Mouse (Mus musculus) kidney, postnatal 10 days (tissue): ENCODE data around the gene Lurap1l.
A peak's percentile ranks its signal among the peaks of the same experiment; 100 is the strongest.
"Not testable (repeated sequence)": the region's sequence is repeated elsewhere in the genome, so short reads cannot be mapped to it uniquely, and the experiment has no call there.

Experiments used
- DNase-seq: peaks from one replicate; pipeline ENCODE4 v3.0.0; 2021; ENCODE audit warnings: mixed read lengths

The Lurap1l gene

GRCm38 (mm10) chr4:80910481-80910870 lies at the start of gene Lurap1l:
Gene Lurap1l, plus strand, starts transcription at chr4:80910646.
- peak; percentile 75 for DNase-seq

DNA sequence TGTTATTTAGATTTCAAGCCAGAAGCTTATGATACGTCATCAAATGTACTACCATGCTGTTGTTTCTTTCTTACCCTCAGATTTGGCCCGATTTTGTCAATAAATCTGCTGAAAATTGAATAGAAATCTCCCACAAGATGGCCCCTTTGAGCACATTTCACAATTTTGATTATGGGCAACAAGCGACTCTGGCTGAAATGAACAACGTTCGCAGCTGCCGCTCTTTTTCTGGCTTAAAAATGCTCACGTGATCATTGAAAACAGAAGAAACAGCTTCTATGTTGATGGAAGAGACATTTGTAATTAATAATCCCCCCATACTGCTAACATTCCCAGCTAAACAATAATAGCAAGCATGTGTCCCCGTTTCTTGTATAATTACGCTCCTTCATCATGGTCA lies 47.5 kb upstream of the Lurap1l start:
- no peak for DNase-seq

GRCm38 (mm10) chr4:80863906-80864305 lies 46.5 kb upstream of the Lurap1l start:
- DNase-seq: no peak

GRCm38 (mm10) chr4:80864511-80864922 lies 45.9 kb upstream of the Lurap1l start:
- DNase-seq: peak; percentile 27

DNA sequence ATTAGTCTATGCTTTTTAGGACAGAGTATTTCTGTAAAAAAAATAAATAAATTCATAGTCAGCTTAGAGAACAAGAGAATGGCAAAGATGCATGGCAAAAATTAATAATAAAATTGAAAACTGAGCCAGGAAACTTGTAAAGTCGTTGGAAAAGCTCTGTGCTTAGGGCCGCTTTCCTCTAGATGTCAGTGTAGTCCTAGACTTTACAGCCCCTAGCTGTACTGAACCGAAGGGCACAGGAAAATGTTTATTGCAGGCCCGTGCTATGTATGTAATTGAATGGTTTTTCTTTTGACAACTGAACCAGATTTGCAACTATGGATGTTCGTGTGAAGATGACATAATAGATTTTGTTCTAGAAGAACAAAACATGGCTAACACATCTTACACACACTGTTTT lies 44.4 kb upstream of the Lurap1l start:
- peak; percentile 52 for DNase-seq

DNA sequence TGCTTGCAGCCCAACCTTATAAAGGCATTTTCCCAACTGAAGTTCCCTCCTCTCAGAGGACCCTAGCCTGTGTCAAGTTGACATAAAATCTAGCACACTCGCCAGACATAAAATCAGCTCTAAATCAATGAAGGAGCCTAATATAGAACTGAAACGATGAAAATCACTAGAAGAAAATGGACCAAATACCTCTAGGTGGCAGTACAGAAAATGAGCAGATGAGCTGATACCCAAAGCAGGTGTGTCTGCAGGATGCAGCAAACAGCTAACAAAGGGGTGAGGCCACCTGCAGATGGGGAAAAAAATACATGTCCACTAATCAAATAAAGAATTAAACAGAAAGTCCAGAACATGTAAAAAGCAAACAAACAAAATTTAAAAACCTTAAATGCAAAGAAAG lies 40.8 kb upstream of the Lurap1l start:
- no peak for DNase-seq

DNA sequence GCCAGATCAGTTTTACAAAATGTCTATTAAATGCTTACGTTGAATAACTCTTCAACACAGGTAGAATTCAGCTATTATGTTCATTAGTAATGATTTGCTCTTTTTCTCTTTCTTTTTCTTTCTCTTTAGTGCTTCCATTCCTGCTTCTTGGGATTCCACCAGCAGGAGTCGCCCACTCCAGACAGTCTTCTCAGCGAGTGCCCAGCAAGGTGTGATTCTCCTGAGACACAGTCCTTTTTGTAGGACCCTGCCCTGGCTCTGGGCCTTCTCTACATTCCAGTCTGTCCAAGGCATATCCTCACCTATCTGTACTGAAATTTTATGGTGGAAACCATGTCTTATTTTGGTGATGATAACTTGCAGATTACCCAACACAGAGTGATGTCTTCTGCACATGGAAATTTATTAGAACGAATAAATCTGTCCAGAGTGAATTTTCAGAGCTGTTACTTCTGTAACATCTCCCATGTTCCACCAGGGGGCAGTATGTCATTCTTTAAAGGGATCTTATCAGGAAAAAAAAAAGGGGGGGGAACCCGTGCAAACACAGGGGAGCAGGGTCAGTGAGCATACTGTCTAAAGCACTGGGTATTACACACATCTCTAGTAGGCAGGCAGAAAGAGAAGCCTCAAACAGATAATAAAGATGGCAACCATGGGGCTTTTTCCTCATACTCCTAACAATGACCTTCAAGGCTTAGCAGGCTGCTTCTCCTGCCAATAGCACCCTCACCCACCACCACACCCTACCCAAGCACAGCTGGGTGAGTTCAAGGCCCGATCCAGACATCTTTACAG lies 37.4 kb upstream of the Lurap1l start:
- peak; percentile 41 for DNase-seq

DNA sequence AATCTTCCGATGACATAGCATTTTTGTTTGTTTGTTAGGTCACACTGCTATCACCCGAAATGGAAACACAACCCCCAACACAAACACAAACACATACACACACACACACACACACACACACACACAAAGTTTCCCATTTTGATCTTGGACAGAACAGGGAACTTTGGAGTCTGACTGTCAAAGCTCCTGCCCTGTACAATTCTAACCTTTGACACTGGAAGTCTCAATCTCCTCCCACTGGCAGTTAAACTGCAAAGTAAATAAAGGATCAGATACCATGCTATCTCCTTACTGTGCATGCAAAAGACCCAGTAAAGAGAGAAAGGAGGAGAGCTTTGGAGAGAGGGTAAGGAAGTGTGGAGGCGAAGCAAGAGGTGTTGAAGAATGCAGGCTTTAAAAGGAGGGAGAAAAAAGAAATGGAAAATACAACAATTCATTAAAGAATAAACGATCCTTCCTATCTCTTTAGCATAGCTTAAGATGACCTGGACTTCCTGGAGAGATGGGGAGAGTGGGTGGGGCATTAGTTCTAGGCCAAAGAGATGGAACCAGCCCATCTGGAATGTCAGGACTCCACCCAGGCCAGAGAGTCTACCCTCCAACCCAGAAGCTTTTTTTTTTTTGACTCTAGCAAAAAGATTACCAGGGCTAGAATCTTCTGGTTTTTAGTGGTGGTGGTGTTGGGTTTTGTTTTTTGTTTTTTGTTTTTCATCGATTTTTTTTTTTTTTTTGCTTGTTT lies 36.2 kb upstream of the Lurap1l start:
- peak; percentile 20 for DNase-seq

GRCm38 (mm10) chr4:80875055-80875454 lies 35.4 kb upstream of the Lurap1l start:
- no peak for DNase-seq

- no peak for DNase-seq
Observed at GRCm38 (mm10) chr4:80881996-80882599, 28.3 kb upstream of the Lurap1l start.

DNA sequence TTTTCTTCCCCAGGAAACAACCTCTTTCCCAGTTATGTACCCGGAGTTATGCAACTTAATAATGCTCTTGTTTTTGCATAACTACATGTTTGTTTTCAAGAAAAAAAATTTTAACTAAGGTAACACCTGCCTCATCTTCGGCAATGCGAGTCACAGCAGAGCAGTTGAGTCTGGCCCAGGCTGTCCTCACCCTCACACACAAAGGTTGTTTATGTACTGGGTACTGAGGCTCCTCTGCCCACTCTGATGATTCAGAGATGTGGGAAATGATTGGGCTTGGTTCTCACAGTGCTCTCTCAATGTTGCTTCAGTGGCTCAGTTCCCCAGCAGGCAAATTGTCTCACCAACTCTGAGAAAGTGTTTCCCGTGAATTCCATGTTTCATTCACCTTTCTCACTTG lies 23.8 kb upstream of the Lurap1l start:
- no peak for DNase-seq

GRCm38 (mm10) chr4:80891004-80891403 lies 19.4 kb upstream of the Lurap1l start:
- DNase-seq: no peak

DNA sequence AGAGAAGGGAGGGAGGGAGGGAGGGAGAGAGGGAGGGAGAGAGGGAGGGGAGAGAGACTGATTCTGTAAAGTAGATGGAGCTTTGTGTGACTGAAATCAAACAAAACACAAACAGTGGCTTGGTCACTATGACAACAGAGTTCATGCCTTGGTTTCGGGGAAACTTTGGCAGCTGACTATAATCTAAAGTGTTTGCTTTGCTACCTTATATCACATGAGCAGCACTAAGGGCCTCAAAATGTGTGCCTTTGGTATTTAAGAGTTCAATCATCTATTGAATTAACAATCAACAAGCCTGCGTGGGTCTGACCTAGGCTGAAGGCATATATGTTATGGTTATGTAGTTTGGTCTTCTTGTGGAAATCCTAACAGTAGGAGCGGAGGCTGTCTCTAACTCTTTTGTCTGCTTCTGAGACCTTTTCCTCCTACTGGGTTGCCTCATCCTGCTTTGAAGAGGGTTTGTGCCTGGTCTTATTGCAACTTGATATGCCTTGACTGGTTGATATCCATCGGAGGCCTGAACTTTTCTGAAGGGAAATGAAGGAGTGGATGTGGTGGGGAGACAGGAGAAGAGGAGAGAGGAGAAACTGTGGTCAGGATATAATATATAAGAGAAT lies 15.1 kb upstream of the Lurap1l start:
- DNase-seq: no peak

- no peak for DNase-seq
Observed at GRCm38 (mm10) chr4:80906726-80907125, 3.7 kb upstream of the Lurap1l start.

DNA sequence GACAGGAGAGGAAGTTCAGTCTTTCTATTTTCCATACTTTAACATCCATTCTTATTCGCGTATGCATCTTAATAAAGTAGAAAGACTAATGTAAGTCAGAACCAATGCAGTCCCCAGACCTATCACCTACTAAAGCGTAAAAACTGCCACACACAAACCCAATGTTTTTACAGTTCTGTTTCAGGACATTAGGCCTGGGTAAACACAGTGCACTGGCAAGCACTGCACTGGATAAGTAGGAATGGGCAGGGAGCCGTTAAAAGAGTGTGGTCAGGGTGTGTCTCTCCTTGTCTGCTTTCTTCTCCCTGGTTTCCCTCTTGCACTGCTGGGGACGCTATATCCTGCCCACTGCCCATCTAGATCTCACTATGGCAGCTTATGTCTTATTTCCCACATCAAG lies 2.5 kb upstream of the Lurap1l start:
- DNase-seq: no peak

DNA sequence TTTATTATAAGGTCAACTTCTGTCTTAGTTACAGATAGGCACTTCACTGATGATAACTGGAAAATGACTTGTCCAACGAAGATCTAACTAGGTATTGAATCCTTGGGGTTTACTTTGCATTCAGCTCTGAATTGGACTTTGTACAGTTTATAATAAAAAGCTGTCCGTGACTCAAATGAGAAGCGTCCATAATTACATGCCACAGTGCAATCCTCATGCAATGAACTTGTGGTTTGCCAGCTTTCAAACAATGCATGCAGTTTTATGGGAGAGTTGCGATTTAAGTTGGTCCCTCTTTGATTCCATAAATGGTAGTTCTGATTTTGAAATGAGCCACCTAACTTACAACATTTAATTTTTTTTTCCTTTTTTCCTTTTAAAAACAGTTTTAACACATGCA lies 1.5 kb upstream of the Lurap1l start:
- no peak for DNase-seq

DNA sequence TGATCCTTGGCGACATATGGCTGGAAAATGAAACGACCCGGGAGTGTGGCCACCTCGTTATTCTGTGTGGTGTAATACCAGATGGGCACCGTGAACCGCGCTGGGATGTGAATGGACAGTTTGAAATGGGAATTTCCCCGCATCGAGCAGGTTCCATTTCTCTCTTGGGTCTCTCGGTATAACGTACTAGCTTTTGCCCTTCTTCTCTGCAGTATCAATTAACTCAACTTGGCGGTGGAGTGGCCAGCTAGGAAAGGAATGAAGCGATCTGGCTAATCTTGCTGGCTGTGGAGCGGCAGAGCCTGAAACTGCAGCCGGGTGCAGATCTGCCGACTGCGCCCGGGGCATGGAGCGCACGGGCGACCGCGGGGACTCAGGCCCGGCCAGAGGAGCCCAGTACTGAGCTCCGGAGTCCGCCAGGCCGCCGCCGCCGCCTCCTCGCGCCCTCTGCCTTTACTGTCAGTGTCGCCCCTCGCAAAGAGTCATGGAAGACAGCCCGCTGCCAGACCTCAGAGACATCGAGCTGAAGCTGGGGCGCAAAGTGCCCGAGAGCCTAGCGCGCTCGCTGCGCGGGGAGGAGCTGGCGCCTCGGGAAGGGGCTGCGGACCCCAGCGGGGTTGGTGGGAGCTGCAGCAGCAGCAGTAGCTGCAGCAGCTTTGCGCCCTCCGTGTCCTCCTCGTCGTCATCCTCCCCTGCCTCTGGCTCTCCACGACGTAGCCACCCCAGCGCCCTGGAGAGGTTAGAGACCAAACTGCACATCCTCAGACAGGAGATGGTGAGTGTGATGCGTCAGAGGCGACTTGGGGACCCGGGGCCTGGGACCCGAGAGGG lies 640 bp downstream of the Lurap1l start:
- peak; percentile 71 for DNase-seq

DNA sequence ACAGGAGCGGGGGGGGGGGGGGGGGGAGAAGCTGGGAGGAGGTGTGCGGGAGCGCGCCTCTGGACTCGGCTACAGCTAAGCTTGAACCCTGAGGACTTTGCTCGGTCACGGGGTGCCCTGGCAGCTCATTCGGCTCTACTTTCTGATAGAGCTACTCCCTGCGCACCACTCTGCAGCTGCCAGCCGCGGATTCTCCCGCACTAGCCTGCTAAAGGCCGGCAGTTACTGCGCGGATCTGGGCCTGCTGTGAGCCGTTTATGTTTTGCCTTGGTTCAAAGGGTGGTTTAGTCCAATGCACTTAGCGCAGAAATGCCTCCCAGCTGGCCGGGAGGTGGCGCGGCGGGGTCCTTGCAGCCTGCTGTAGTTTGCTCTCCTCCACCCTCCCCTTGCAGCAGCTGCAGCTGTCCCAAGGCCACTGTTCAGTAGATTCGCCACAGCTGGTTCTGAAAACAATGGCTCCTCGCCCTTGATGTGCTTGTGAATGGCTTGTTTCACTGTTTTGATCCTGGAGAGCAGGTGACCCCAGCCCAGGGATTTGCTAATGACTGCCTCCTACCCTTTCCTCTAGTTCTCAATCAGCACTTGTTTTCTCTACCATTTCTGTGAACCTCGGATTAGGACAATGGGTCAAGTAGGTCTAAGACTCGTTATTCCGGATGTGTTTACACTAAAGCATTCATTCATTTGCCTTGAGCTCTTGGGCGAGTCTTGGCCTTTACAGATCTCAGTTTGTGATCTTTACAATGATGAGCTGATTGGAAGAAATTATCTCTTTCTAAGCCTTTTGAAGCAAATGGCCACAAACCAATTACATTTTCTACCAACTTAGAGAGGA lies 1.5 kb downstream of the Lurap1l start:
- peak; percentile 93 for DNase-seq

- no peak for DNase-seq
Observed at GRCm38 (mm10) chr4:80915211-80915610, 4.8 kb downstream of the Lurap1l start.

GRCm38 (mm10) chr4:80916695-80917094 lies 6.2 kb downstream of the Lurap1l start:
- no peak for DNase-seq

- not testable (repeated sequence) for DNase-seq
Observed at GRCm38 (mm10) chr4:80917128-80917527, 6.7 kb downstream of the Lurap1l start.

DNA sequence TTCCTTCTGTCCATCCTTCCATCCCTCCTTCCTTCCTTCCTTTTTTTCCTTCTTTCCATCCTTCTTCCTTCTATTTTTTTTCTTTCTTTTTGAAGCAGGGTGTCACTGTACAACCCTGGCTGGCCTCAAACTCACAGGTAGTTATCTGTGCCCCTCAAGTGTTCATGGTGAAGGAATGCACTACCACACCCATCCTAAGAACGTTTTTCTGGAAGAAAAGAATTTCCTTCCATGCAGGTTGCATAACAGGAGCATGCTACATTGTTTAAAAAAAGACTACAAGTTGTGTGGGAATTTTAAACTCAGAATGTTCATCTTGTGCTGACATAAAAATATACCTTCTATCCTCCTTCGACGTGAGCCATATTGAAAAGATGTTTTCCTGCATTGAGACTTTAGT lies 7.4 kb downstream of the Lurap1l start:
- no peak for DNase-seq
